Mouse (Mus musculus): ENCODE measurements at regions not wholly inside any gene's neighbourhood (a gene's known extent, or its start where the extent isn't known, plus 50 kb on each side); places are given as distances from the start of the nearest gene placed in this dataset.

- H3K4me1 ChIP-seq, result no peaks in the 10 kb centered on the region
- H3K9me3 ChIP-seq, result no peaks in the 10 kb centered on the region
- no peaks in the 10 kb centered on the region for H3K36me3 ChIP-seq
- H3K27ac ChIP-seq, result no peak overlapping the region
- no peak for ATAC-seq (ENCODE audit: borderline replicate concordance, extremely low read depth, low FRiP score, low TSS enrichment)
- H3K4me2 ChIP-seq, result no peak overlapping the region
- WGBS, result 82% methylated on average over 5 of the region's 5 CpGs
- no peak overlapping the region for H3K4me3 ChIP-seq
- no peak overlapping the region for H3K9ac ChIP-seq
- H3K27me3 ChIP-seq, result no peaks in the 10 kb centered on the region
These were observed 179.9 kb downstream of the Fgf10 start for GRCm38 (mm10) chr13:118849541-118849940.

GRCm38 (mm10) chr13:118850708-118851107 lies 181.1 kb downstream of the Fgf10 start:
- Histone ChIP-seq H3K4me3 (no peak overlapping the region), H3K9ac (no peak overlapping the region), H3K4me2 (no peak overlapping the region), H3K27ac (no peak overlapping the region), H3K9me3 (no peaks in the 10 kb centered on the region), H3K4me1 (no peaks in the 10 kb centered on the region), H3K27me3 (no peaks in the 10 kb centered on the region), H3K36me3 (no peaks in the 10 kb centered on the region)
- ATAC-seq (ENCODE audit: borderline replicate concordance, extremely low read depth, low FRiP score, low TSS enrichment), result no peak
- 80% methylated on average over 8 of the region's 8 CpGs for WGBS

- no peaks in the 10 kb centered on the region for H3K4me1 ChIP-seq
- no peak overlapping the region for H3K4me2 ChIP-seq
- H3K36me3 ChIP-seq, result no peaks in the 10 kb centered on the region
- no peak for ATAC-seq (ENCODE audit: borderline replicate concordance, extremely low read depth, low FRiP score, low TSS enrichment)
- WGBS, result 77% methylated on average over 9 of the region's 9 CpGs
- no peak overlapping the region for H3K9ac ChIP-seq
- no peaks in the 10 kb centered on the region for H3K9me3 ChIP-seq
- no peak overlapping the region for H3K4me3 ChIP-seq
- no peak overlapping the region for H3K27ac ChIP-seq
- no peaks in the 10 kb centered on the region for H3K27me3 ChIP-seq
These were observed 216.8 kb downstream of the Fgf10 start for GRCm38 (mm10) chr13:118886339-118886810.

GRCm38 (mm10) chr13:118895079-118895478 lies 225.5 kb downstream of the Fgf10 start:
- Histone ChIP-seq H3K27ac (no peak overlapping the region), H3K4me3 (no peak overlapping the region), H3K4me1 (no peaks in the 10 kb centered on the region), H3K9ac (no peak overlapping the region), H3K27me3 (no peaks in the 10 kb centered on the region), H3K4me2 (no peak overlapping the region), H3K9me3 (no peaks in the 10 kb centered on the region), H3K36me3 (no peaks in the 10 kb centered on the region)
- 92% methylated on average over 4 of the region's 4 CpGs for whole genome bisulfite sequencing
- no peak for ATAC-seq (ENCODE audit: borderline replicate concordance, extremely low read depth, low FRiP score, low TSS enrichment)

GRCm38 (mm10) chr13:118901950-118902349 lies 232.4 kb downstream of the Fgf10 start:
- no peak overlapping the region for H3K4me2 ChIP-seq
- H3K27me3 ChIP-seq, result no peaks in the 10 kb centered on the region
- no peak overlapping the region for H3K4me3 ChIP-seq
- no peak for ATAC-seq (ENCODE audit: borderline replicate concordance, extremely low read depth, low FRiP score, low TSS enrichment)
- H3K9me3 ChIP-seq, result no peaks in the 10 kb centered on the region
- 92% methylated on average over 2 of the region's 2 CpGs for WGBS
- no peaks in the 10 kb centered on the region for H3K4me1 ChIP-seq
- H3K27ac ChIP-seq, result no peak overlapping the region
- H3K36me3 ChIP-seq, result no peaks in the 10 kb centered on the region
- no peak overlapping the region for H3K9ac ChIP-seq

- Histone ChIP-seq H3K36me3 (no peaks in the 10 kb centered on the region), H3K4me2 (no peak overlapping the region), H3K4me3 (no peak overlapping the region), H3K4me1 (no peaks in the 10 kb centered on the region), H3K9me3 (no peaks in the 10 kb centered on the region), H3K27ac (no peak overlapping the region), H3K27me3 (no peaks in the 10 kb centered on the region), H3K9ac (no peak overlapping the region)
- WGBS, result 78% methylated on average over 2 of the region's 2 CpGs
- no peak for ATAC-seq (ENCODE audit: borderline replicate concordance, extremely low read depth, low FRiP score, low TSS enrichment)
These were observed 240.8 kb downstream of the Fgf10 start for GRCm38 (mm10) chr13:118910351-118910750.

GRCm38 (mm10) chr13:118940786-118941185 lies 271.2 kb downstream of the Fgf10 start:
- no peak for ATAC-seq (ENCODE audit: borderline replicate concordance, extremely low read depth, low FRiP score, low TSS enrichment)
- Histone ChIP-seq H3K4me1 (no peaks in the 10 kb centered on the region), H3K36me3 (no peaks in the 10 kb centered on the region), H3K4me3 (no peak overlapping the region), H3K9me3 (no peaks in the 10 kb centered on the region), H3K9ac (no peak overlapping the region), H3K4me2 (no peak overlapping the region), H3K27ac (no peak overlapping the region), H3K27me3 (no peaks in the 10 kb centered on the region)
- WGBS, result 70% methylated on average over 3 of the region's 3 CpGs

- no peaks in the 10 kb centered on the region for H3K9me3 ChIP-seq
- H3K4me3 ChIP-seq, result no peak overlapping the region
- WGBS, result 51% methylated on average over 3 of the region's 3 CpGs
- no peaks in the 10 kb centered on the region for H3K36me3 ChIP-seq
- H3K4me1 ChIP-seq, result no peaks in the 10 kb centered on the region
- H3K27ac ChIP-seq, result no peak overlapping the region
- no peaks in the 10 kb centered on the region for H3K27me3 ChIP-seq
- H3K4me2 ChIP-seq, result no peak overlapping the region
- ATAC-seq (ENCODE audit: borderline replicate concordance, extremely low read depth, low FRiP score, low TSS enrichment), result no peak
- H3K9ac ChIP-seq, result no peak overlapping the region
These were observed 296.6 kb downstream of the Fgf10 start for GRCm38 (mm10) chr13:118966120-118966676.

- H3K4me1 ChIP-seq, result no peaks in the 10 kb centered on the region
- no peak for ATAC-seq (ENCODE audit: borderline replicate concordance, extremely low read depth, low FRiP score, low TSS enrichment)
- H3K36me3 ChIP-seq, result no peaks in the 10 kb centered on the region
- H3K27ac ChIP-seq, result no peak overlapping the region
- H3K4me3 ChIP-seq, result no peak overlapping the region
- WGBS, result 62% methylated on average over 4 of the region's 4 CpGs
- H3K27me3 ChIP-seq, result no peaks in the 10 kb centered on the region
- H3K9ac ChIP-seq, result no peak overlapping the region
- no peaks in the 10 kb centered on the region for H3K9me3 ChIP-seq
- H3K4me2 ChIP-seq, result no peak overlapping the region
These were observed 298.1 kb downstream of the Fgf10 start for GRCm38 (mm10) chr13:118967707-118968106.

- Histone ChIP-seq H3K4me3 (no peak overlapping the region), H3K27ac (no peak overlapping the region), H3K36me3 (no peaks in the 10 kb centered on the region), H3K9ac (no peak overlapping the region), H3K4me2 (no peak overlapping the region), H3K27me3 (no peaks in the 10 kb centered on the region), H3K4me1 (no peaks in the 10 kb centered on the region), H3K9me3 (no peaks in the 10 kb centered on the region)
- no peak for ATAC-seq (ENCODE audit: borderline replicate concordance, extremely low read depth, low FRiP score, low TSS enrichment)
These were observed 305.4 kb downstream of the Fgf10 start for GRCm38 (mm10) chr13:118975008-118975407.

GRCm38 (mm10) chr13:118975519-118975918 lies 305.9 kb downstream of the Fgf10 start:
- no peaks in the 10 kb centered on the region for H3K27me3 ChIP-seq
- no peak overlapping the region for H3K4me3 ChIP-seq
- no peak for ATAC-seq (ENCODE audit: borderline replicate concordance, extremely low read depth, low FRiP score, low TSS enrichment)
- 95% methylated on average over 1 of the region's 1 CpGs for WGBS
- no peak overlapping the region for H3K4me2 ChIP-seq
- H3K9ac ChIP-seq, result no peak overlapping the region
- no peaks in the 10 kb centered on the region for H3K4me1 ChIP-seq
- H3K36me3 ChIP-seq, result no peaks in the 10 kb centered on the region
- H3K27ac ChIP-seq, result no peak overlapping the region
- H3K9me3 ChIP-seq, result no peaks in the 10 kb centered on the region

- H3K4me1 ChIP-seq, result no peaks in the 10 kb centered on the region
- 55% methylated on average over 5 of the region's 5 CpGs for WGBS
- ATAC-seq (ENCODE audit: borderline replicate concordance, extremely low read depth, low FRiP score, low TSS enrichment), result no peak
- H3K36me3 ChIP-seq, result no peaks in the 10 kb centered on the region
- H3K4me2 ChIP-seq, result no peak overlapping the region
- no peak overlapping the region for H3K9ac ChIP-seq
- H3K9me3 ChIP-seq, result no peaks in the 10 kb centered on the region
- no peak overlapping the region for H3K27ac ChIP-seq
- H3K4me3 ChIP-seq, result no peak overlapping the region
- H3K27me3 ChIP-seq, result no peaks in the 10 kb centered on the region
These were observed 309.9 kb downstream of the Fgf10 start for GRCm38 (mm10) chr13:118979505-118979904.

GRCm38 (mm10) chr13:118981196-118981810 lies 311.7 kb downstream of the Fgf10 start:
- H3K9me3 ChIP-seq, result no peaks in the 10 kb centered on the region
- no peak overlapping the region for H3K9ac ChIP-seq
- ATAC-seq (ENCODE audit: borderline replicate concordance, extremely low read depth, low FRiP score, low TSS enrichment), result no peak
- no peaks in the 10 kb centered on the region for H3K27me3 ChIP-seq
- 85% methylated on average over 10 of the region's 10 CpGs for WGBS
- no peaks in the 10 kb centered on the region for H3K4me1 ChIP-seq
- H3K4me2 ChIP-seq, result no peak overlapping the region
- H3K27ac ChIP-seq, result no peak overlapping the region
- H3K4me3 ChIP-seq, result no peak overlapping the region
- H3K36me3 ChIP-seq, result no peaks in the 10 kb centered on the region
